Mouse (Mus musculus): ENCODE measurements around the gene Gm21885. TPM values are rescaled to one million over a fixed set of nuclear protein-coding genes. Genes with fewer than 3 reads are reported as not detected.

Gene Gm21885
- polyA plus RNA-seq, 1 experiment from 2014 or later, result 9.9 TPM

GRCm38 (mm10) chr11:94294996-94295845 lies 13.5 kb downstream of the Gm21885 start:
- peaks cover 26% of the 10 kb centered on the region for H3K36me3 ChIP-seq (ENCODE audit: control insufficient read depth, insufficient read depth, low read length)
- H3K4me1 ChIP-seq (ENCODE audit: control insufficient read depth, insufficient read depth, low read length), result no peaks in the 10 kb centered on the region
- no peak for ATAC-seq (ENCODE audit: insufficient read depth, low FRiP score)
- H3K9ac ChIP-seq (ENCODE audit: low read length), result no peak overlapping the region
- 82% methylated on average over 9 of the region's 9 CpGs for WGBS
- no peak overlapping the region for H3K27ac ChIP-seq (ENCODE audit: low read length)
- no peak overlapping the region for H3K4me3 ChIP-seq (replicated peaks; ENCODE audit: low read length)
- H3K27me3 ChIP-seq (ENCODE audit: control insufficient read depth, insufficient read depth, low read length), result no peaks in the 10 kb centered on the region
- H3K4me2 ChIP-seq (ENCODE audit: low read depth, low read length), result no peak overlapping the region
- no peaks in the 10 kb centered on the region for H3K9me3 ChIP-seq (replicated peaks; ENCODE audit: control insufficient read depth, low read length)

- Histone ChIP-seq H3K4me2 (ENCODE audit: low read depth, low read length) (no peak overlapping the region), H3K9me3 (replicated peaks; ENCODE audit: control insufficient read depth, low read length) (no peaks in the 10 kb centered on the region), H3K9ac (ENCODE audit: low read length) (no peak overlapping the region), H3K27ac (ENCODE audit: low read length) (no peak overlapping the region), H3K4me1 (ENCODE audit: control insufficient read depth, insufficient read depth, low read length) (peaks cover 36% of the 10 kb centered on the region), H3K27me3 (ENCODE audit: control insufficient read depth, insufficient read depth, low read length) (no peaks in the 10 kb centered on the region), H3K4me3 (replicated peaks; ENCODE audit: low read length) (no peak overlapping the region), H3K36me3 (ENCODE audit: control insufficient read depth, insufficient read depth, low read length) (no peaks in the 10 kb centered on the region)
- 85% methylated on average over 1 of the region's 1 CpGs for WGBS
- ATAC-seq (ENCODE audit: insufficient read depth, low FRiP score), result no peak
Observed at GRCm38 (mm10) chr11:94312733-94313132, 31.1 kb downstream of the Gm21885 start.

GRCm38 (mm10) chr11:94314098-94314652 lies 32.5 kb downstream of the Gm21885 start:
- Histone ChIP-seq H3K4me2 (ENCODE audit: low read depth, low read length) (no peak overlapping the region), H3K4me3 (replicated peaks; ENCODE audit: low read length) (no peak overlapping the region), H3K9ac (ENCODE audit: low read length) (no peak overlapping the region), H3K27ac (ENCODE audit: low read length) (no peak overlapping the region), H3K9me3 (replicated peaks; ENCODE audit: control insufficient read depth, low read length) (no peaks in the 10 kb centered on the region), H3K36me3 (ENCODE audit: control insufficient read depth, insufficient read depth, low read length) (no peaks in the 10 kb centered on the region), H3K4me1 (ENCODE audit: control insufficient read depth, insufficient read depth, low read length) (peaks cover 42% of the 10 kb centered on the region), H3K27me3 (ENCODE audit: control insufficient read depth, insufficient read depth, low read length) (no peaks in the 10 kb centered on the region)
- ATAC-seq (ENCODE audit: insufficient read depth, low FRiP score), result no peak
- 51% methylated on average over 2 of the region's 2 CpGs for WGBS

- Histone ChIP-seq H3K36me3 (ENCODE audit: control insufficient read depth, insufficient read depth, low read length) (no peaks in the 10 kb centered on the region), H3K9me3 (replicated peaks; ENCODE audit: control insufficient read depth, low read length) (no peaks in the 10 kb centered on the region), H3K9ac (ENCODE audit: low read length) (no peak overlapping the region), H3K4me1 (ENCODE audit: control insufficient read depth, insufficient read depth, low read length) (peaks cover 48% of the 10 kb centered on the region), H3K27ac (ENCODE audit: low read length) (peak overlapping the region; percentile 33; the same call in 1 of the 2 replicates), H3K4me2 (ENCODE audit: low read depth, low read length) (no peak overlapping the region), H3K27me3 (ENCODE audit: control insufficient read depth, insufficient read depth, low read length) (no peaks in the 10 kb centered on the region), H3K4me3 (replicated peaks; ENCODE audit: low read length) (no peak overlapping the region)
- 28% methylated on average over 1 of the region's 1 CpGs for WGBS
- no peak for ATAC-seq (ENCODE audit: insufficient read depth, low FRiP score)
Observed at GRCm38 (mm10) chr11:94315308-94315707, 33.6 kb downstream of the Gm21885 start.

- 56% methylated on average over 2 of the region's 2 CpGs for WGBS
Observed at GRCm38 (mm10) chr11:94316528-94316927, 34.9 kb downstream of the Gm21885 start.

GRCm38 (mm10) chr11:94317014-94317413 lies 35.3 kb downstream of the Gm21885 start:
- H3K4me3 ChIP-seq (replicated peaks; ENCODE audit: low read length), result no peak overlapping the region
- no peak overlapping the region for H3K27ac ChIP-seq (ENCODE audit: low read length)
- no peak overlapping the region for H3K9ac ChIP-seq (ENCODE audit: low read length)
- H3K4me1 ChIP-seq (ENCODE audit: control insufficient read depth, insufficient read depth, low read length), result peaks cover 50% of the 10 kb centered on the region
- no peaks in the 10 kb centered on the region for H3K36me3 ChIP-seq (ENCODE audit: control insufficient read depth, insufficient read depth, low read length)
- WGBS, result 46% methylated on average over 1 of the region's 1 CpGs
- no peaks in the 10 kb centered on the region for H3K27me3 ChIP-seq (ENCODE audit: control insufficient read depth, insufficient read depth, low read length)
- H3K4me2 ChIP-seq (ENCODE audit: low read depth, low read length), result no peak overlapping the region
- no peak for ATAC-seq (ENCODE audit: insufficient read depth, low FRiP score)
- no peaks in the 10 kb centered on the region for H3K9me3 ChIP-seq (replicated peaks; ENCODE audit: control insufficient read depth, low read length)

More at GRCm38 (mm10) chr11:94316528-94316927, 34.9 kb downstream of the Gm21885 start:
- peaks cover 50% of the 10 kb centered on the region for H3K4me1 ChIP-seq (ENCODE audit: control insufficient read depth, insufficient read depth, low read length)
- H3K9me3 ChIP-seq (replicated peaks; ENCODE audit: control insufficient read depth, low read length), result no peaks in the 10 kb centered on the region
- H3K9ac ChIP-seq (ENCODE audit: low read length), result no peak overlapping the region
- H3K4me3 ChIP-seq (replicated peaks; ENCODE audit: low read length), result no peak overlapping the region
- no peaks in the 10 kb centered on the region for H3K36me3 ChIP-seq (ENCODE audit: control insufficient read depth, insufficient read depth, low read length)
- no peak for ATAC-seq (ENCODE audit: insufficient read depth, low FRiP score)
- H3K27me3 ChIP-seq (ENCODE audit: control insufficient read depth, insufficient read depth, low read length), result no peaks in the 10 kb centered on the region
- H3K27ac ChIP-seq (ENCODE audit: low read length), result no peak overlapping the region
- H3K4me2 ChIP-seq (ENCODE audit: low read depth, low read length), result no peak overlapping the region

GRCm38 (mm10) chr11:94317515-94317914 lies 35.8 kb downstream of the Gm21885 start:
- no peaks in the 10 kb centered on the region for H3K27me3 ChIP-seq (ENCODE audit: control insufficient read depth, insufficient read depth, low read length)
- 46% methylated on average over 4 of the region's 4 CpGs for WGBS
- no peak overlapping the region for H3K4me3 ChIP-seq (replicated peaks; ENCODE audit: low read length)
- no peak overlapping the region for H3K27ac ChIP-seq (ENCODE audit: low read length)
- no peaks in the 10 kb centered on the region for H3K36me3 ChIP-seq (ENCODE audit: control insufficient read depth, insufficient read depth, low read length)
- no peak overlapping the region for H3K4me2 ChIP-seq (ENCODE audit: low read depth, low read length)
- ATAC-seq (ENCODE audit: insufficient read depth, low FRiP score), result no peak
- no peak overlapping the region for H3K9ac ChIP-seq (ENCODE audit: low read length)
- no peaks in the 10 kb centered on the region for H3K9me3 ChIP-seq (replicated peaks; ENCODE audit: control insufficient read depth, low read length)
- peaks cover 51% of the 10 kb centered on the region for H3K4me1 ChIP-seq (ENCODE audit: control insufficient read depth, insufficient read depth, low read length)

GRCm38 (mm10) chr11:94318056-94318455 lies 36.4 kb downstream of the Gm21885 start:
- Histone ChIP-seq H3K36me3 (ENCODE audit: control insufficient read depth, insufficient read depth, low read length) (no peaks in the 10 kb centered on the region), H3K4me2 (ENCODE audit: low read depth, low read length) (no peak overlapping the region), H3K4me3 (replicated peaks; ENCODE audit: low read length) (no peak overlapping the region), H3K9me3 (replicated peaks; ENCODE audit: control insufficient read depth, low read length) (no peaks in the 10 kb centered on the region), H3K27ac (ENCODE audit: low read length) (no peak overlapping the region), H3K4me1 (ENCODE audit: control insufficient read depth, insufficient read depth, low read length) (peaks cover 53% of the 10 kb centered on the region), H3K27me3 (ENCODE audit: control insufficient read depth, insufficient read depth, low read length) (no peaks in the 10 kb centered on the region), H3K9ac (ENCODE audit: low read length) (no peak overlapping the region)
- 69% methylated on average over 5 of the region's 5 CpGs for WGBS
- no peak for ATAC-seq (ENCODE audit: insufficient read depth, low FRiP score)

Measured in stomach, embryonic 16.5 days (tissue).